Mouse (Mus musculus) left cerebral cortex, postnatal 36 days (tissue): ENCODE data around the gene Gm10354. TPM values are rescaled to one million over a fixed set of nuclear protein-coding genes. Genes with fewer than 3 reads are reported as not detected.
"Not testable (repeated sequence)": the region's sequence is repeated elsewhere in the genome, so short reads cannot be mapped to it uniquely, and the experiment has no call there.

Experiments used
- DNase-seq, 2 experiments: peaks; one replicate each; pipeline ENCODE4 v3.0.0; 2021 to 2022; ENCODE audit warnings: low spot score in 2 of 2, mixed read lengths in 1 of 2
- intact Hi-C: fragments of 180-260 bp; cut with DNase I; formaldehyde crosslinking; loops from one replicate; pipeline ENCODE4 v1.15.1; 2025
- total RNA-seq, 2 experiments: library from RNA; stranded (reverse); gene quantifications; 2 replicates each; pipeline ENCODE4 v1.2.3; 2021

Gene Gm10354
- total RNA-seq, 2 experiments from 2014 or later = not detected

DNA sequence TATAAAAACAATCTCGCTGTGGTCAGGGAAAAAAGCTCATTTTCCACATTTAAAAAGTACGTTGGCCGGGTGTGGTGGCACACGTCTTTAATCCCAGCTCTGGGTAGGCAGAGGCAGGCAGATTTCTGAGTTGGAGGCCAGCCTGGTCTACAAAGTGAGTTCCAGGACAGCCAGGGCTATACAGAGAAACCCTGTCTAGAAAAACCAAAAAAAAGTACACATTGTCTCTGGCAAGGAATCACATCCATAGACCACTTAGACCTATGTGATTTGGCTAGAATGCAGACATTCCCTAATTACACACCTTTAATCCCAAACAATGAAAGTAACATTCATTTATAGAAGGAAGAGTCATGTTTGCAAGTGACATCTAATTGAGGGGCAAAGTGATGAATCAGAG, 17.2 kb downstream of the Gm10354 start:
- DNase-seq, intact Hi-C loops: not testable (repeated sequence)

DNA sequence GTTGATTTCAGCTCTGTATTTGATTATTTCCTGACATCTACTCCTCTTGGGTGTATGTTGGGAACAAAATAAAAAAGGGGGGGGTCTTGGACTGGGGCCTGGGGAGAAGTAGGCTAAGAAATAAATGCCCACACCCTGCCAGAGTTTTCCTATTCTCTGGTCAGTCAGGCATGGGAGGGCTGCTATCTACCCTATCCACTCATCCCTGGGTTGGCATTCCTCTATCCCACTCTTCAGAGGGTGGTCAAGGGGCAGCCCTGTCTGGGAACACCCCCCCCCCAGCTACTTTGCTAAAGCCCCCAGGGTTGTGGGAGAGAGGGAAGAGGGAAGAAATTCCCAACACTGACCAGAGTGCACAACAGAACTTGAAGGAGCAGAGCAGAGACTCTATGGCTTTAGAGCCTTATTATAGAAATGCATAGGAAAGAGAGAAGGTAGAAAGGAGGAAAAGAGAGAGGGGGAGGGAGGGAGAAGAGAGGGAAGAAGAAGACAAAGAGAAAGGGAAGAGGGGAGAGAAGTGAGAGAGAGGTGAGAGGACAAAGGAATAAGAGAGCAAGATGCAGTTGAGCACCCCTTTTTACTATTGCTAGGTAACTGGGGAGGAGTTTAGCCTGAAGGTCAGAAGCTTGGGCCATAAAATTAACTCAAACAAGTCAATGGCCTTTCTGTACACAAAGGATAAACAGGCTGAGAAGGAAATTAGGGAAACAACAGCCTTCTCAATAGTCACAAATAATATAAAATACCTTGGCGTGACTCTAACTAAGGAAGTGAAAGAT, 22.6 kb downstream of the Gm10354 start:
- DNase-seq, intact Hi-C loops: not testable (repeated sequence)

DNA sequence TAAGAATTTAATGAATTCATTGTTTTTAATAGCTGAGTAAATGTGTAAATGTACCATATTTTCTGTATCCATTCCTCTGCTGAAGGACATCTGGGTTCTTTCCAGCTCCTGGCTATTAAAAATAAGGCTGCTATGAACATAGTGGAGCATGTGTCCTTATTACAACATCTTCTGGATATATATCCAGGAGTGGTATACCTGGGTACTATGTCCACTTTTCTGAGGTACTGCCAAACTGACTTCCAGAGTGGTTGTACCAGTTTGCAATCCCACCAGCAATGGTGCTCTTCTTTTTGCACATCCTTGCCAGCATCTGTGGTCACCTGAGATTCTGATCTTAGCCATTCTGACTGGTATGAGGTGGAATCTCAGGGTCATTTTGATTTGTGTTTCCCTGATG, 25.1 kb downstream of the Gm10354 start:
- DNase-seq, intact Hi-C loops: not testable (repeated sequence)

DNA sequence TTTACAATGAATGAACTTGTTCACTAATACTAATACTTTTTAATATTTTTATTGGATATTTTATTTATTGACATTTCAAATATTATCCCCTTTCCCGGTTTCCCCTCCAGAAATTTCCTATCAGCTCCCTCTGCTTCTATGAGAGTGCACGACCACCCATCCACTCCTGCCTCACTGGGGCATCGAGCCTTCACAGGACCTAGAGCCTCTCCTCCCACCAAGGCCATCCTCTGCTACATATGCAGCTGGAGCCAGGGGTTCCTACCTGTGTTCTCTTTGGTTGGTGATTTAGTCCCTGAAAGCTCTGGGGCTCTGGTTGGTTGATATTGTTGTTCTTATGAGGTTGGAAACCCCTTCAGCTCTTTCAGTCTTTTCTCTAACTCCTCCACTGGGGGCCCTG, 26.0 kb downstream of the Gm10354 start:
- intact Hi-C loops, DNase-seq: not testable (repeated sequence)

DNA sequence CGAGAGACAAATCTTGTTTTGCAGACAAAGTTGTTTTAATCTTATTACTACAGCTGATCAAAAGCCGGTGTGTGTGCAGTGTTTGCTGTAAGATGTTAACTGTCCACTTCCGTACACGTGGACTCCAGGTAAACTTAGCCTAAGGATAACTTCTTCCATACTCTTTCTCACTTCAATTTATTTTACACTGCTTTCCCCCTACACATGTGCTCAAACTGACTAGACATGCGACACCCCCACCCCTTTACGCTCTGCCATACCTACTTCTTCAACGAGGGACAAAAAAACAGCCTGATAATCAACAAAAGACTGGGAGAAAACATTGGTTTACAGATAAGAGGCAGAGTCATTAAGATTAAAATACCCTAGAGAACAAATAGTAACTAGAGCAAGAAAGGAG, 26.9 kb downstream of the Gm10354 start:
- DNase-seq, intact Hi-C loops: not testable (repeated sequence)

DNA sequence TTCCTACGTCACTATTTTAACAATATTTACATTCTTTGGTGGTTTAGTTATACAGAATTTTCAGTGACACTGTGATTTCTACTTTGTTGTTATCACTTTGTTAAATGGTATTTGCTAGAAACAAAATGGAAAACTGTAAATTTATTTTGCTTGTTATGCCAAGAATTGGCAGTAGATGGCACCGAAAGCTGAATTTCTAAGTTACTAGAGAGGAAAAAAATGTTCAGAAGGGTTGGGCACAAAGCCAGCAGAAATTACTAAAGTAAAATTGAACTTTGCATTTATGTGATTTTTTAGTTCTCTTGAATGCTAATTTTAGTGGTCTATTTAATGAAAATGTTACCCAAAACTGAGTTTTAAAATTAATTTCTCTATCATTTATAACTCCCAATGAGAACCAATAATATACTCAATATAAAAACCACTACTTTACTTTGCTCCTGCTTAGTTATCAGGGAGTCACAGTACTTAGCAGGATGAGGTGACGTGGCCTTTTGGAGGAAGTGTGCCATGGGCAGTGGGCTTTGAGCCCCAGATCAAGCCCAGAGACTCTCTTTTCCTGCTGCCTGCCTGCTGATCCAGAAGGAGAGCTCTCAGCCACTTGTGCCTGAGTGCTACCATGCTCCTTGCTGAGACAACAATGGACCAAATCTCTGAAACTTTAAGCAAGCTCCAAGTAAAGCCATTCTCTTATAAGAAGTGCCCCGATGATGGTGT, 31.1 kb downstream of the Gm10354 start:
- not testable (repeated sequence) for DNase-seq

DNA sequence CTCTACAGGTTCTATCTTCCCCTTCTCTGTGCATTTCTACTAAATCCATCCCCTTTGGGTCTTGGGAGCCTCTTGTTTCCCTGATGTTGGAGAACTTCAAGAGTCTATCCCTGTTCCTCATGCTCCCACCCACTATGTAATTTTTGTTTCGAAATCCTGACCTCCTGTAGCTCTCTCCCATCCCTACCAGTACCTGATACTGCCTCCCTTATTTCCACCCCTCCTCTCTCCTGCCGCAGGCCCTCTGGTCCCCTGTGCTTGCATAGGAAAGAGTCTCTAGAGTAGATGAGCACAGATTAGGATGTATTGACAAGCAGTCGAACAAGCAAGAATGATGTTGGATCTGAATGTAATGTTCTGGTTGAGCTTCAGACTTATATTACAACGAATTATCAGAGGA, 33.2 kb downstream of the Gm10354 start:
- DNase-seq, intact Hi-C loops: not testable (repeated sequence)

More for the DNA sequence above, 31.1 kb downstream of the Gm10354 start:
- intact Hi-C loops = not testable (repeated sequence)

DNA sequence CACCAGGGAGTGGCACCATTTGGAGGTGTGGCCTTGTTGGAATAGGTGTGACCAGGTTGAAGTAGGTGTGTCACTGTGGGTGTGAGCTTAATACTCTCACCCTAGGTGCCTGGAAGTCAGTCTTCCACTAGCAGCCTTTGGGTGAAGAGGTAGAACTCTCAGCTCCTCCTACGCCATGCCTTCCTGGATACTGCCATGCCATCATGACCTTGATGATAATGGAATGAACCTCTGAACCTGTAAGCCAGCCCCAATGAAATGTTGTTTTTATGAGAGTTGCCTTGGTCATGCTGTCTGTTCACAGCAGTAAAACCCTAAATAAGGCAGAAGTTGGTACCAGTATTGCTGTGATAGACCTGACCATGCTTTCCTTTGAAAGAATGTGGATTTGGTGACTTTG, 37.7 kb downstream of the Gm10354 start:
- not testable (repeated sequence) for DNase-seq

DNA sequence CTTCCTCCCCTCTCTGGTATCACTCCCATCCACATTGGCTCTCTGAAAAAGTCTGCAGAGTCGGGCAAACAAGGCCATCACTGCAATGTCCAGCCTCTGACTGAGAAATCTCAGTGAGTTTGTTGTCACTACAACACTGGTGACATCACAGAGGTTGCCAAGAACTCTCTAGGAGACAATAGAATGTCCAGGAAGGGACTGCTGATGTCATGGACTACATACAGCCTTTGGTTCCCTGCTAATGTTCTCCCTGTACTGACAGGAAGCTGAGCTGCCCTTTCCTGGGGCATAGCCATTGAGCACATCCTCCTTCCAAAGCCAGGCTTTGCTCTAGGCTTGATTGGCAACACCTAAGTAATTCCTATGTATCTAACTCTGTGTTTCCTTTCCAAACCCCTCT, 40.4 kb downstream of the Gm10354 start, which contains the start of gene Speer4e:
TSS of gene Speer4e (minus strand) at position 101 of the 400 bp plus-strand sequence.
- DNase-seq, intact Hi-C loops: not testable (repeated sequence)

More for the DNA sequence above, 37.7 kb downstream of the Gm10354 start:
- intact Hi-C loops = not testable (repeated sequence)

DNA sequence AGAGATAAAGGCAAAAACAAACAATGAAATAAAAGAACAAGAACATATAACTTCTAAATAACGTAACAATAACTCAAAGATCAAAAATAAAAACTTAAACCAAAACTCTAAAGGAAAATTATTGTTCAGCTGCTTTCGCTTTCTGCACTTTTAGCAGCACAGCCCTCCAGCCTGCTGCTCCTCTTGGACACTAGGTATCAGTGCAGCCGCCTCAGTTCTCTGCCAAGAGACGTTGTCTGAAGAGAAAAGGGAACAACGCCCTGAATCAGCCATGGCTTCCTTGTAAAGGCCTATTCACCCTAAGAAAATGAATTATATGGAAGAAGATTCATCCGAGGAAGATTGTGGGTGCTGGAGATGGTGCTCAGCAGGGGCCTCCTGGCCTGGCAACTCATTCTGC, 45.0 kb downstream of the Gm10354 start:
- intact Hi-C loops, DNase-seq: not testable (repeated sequence)

DNA sequence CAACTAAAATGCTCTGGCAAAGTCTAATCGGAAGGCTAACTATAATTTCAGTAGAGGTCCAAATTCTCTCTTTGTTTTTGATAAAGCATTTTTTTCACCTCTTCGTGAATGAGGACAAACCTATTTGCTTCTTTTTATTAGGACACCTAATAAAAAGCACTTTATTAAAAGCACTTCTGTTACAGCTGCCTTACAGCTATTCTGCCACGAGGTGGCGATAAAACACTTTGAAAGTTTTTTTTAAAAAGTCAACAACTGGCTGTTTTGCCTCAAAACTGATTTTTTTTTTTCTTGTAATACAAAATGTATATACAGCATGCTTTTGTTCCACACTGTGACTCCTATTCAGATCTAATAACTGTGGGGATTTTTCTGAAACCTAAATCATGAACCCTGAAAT, 51.7 kb downstream of the Gm10354 start:
- DNase-seq, intact Hi-C loops: not testable (repeated sequence)

Other genes starting within 250 kb of the Gm10354 start
- not detected for gene Gm9758, start 64.0 kb downstream of the Gm10354 start, total RNA-seq
- not detected for gene Speer4e, start 40.5 kb downstream of the Gm10354 start, total RNA-seq
- gene Gm17019, start 54.1 kb upstream of the Gm10354 start, total RNA-seq = not detected